Mouse (Mus musculus) olfactory bulb, adult 2 months (tissue): Measurements from ENCODE around the gene Gabbr1. TPM values are rescaled to one million over a fixed set of nuclear protein-coding genes. Genes with fewer than 3 reads are reported as not detected.

ENCODE experiments used
- H3K27ac ChIP-seq: fragments of 200-500 bp; 2 replicates; pipeline ENCODE4 v1.5.1; 2012; ENCODE audit warnings: low read depth, low read length; ENCODE audit not compliant: insufficient read depth
- H3K4me1 ChIP-seq: fragments of 200-500 bp; 2 replicates; pipeline ENCODE4 v1.6.1; 2012; ENCODE audit warnings: low read length; ENCODE audit not compliant: control insufficient read depth, insufficient read depth
- H3K4me3 ChIP-seq: fragments of 200-500 bp; 2 replicates; pipeline ENCODE4 v1.5.1; 2012; ENCODE audit warnings: mild to moderate bottlenecking, low read depth, low read length, moderate library complexity; ENCODE audit not compliant: insufficient read depth
- CTCF ChIP-seq: fragments of 200-500 bp; IDR thresholded peaks from 2 replicates; pipeline ENCODE4 v1.5.1; 2012; ENCODE audit warnings: low read depth, mild to moderate bottlenecking, low read length, moderate library complexity; ENCODE audit not compliant: insufficient read depth
- POLR2A ChIP-seq: fragments of 200-500 bp; IDR thresholded peaks from 2 replicates; pipeline ENCODE4 v1.6.1; 2012; ENCODE audit warnings: mild to moderate bottlenecking, low read depth, low read length, moderate library complexity; ENCODE audit not compliant: insufficient read depth
- WGBS: fragments of 180-500 bp; shearing (Covaris S2); methylation state at CpG from one replicate; pipeline ENCODE4 v1.1.7; 2018; 5-methylcytosine and 5-hydroxymethylcytosine counted together
- polyA plus RNA-seq: library from polyadenylated mRNA; stranded (reverse); fragments of >200 nt; gene quantifications from 2 replicates; pipeline ENCODE4 v1.2.4, GENCODE M21; 2012; ENCODE audit warnings: low replicate concordance; ENCODE audit not compliant: missing spikeins, insufficient read depth, insufficient read length

The Gabbr1 gene
- polyA plus RNA-seq, 1 experiment: 221 TPM

DNA sequence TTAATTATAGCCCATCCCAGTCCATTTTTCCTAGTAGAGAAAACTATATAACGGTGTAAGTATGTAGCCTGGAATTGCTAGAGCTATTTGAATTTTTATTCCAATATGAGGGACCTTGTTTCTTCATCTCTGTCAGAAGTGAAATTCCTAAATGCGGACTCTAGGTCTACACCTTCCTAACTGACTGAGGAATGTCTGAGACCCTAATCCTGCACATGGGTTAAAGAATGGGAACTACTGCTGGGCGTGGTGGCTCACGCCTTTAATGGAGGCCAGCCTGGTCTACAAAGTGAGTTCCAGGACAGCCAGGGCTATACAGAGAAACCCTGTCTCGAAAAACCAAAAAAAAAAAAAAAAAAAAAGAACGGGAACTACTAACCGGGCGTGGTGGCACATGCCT lies 16.6 kb upstream of the Gabbr1 start:
- Histone ChIP-seq H3K27ac (peak overlapping the region; percentile 100), H3K4me1 (peaks cover 5% of the 10 kb centered on the region; the same call in 1 of the 2 replicates), H3K4me3 (no peak overlapping the region)
- no peak for TF ChIP-seq CTCF
- no peak for TF ChIP-seq POLR2A
- 63% methylated on average over 8 of the region's 8 CpGs for WGBS

DNA sequence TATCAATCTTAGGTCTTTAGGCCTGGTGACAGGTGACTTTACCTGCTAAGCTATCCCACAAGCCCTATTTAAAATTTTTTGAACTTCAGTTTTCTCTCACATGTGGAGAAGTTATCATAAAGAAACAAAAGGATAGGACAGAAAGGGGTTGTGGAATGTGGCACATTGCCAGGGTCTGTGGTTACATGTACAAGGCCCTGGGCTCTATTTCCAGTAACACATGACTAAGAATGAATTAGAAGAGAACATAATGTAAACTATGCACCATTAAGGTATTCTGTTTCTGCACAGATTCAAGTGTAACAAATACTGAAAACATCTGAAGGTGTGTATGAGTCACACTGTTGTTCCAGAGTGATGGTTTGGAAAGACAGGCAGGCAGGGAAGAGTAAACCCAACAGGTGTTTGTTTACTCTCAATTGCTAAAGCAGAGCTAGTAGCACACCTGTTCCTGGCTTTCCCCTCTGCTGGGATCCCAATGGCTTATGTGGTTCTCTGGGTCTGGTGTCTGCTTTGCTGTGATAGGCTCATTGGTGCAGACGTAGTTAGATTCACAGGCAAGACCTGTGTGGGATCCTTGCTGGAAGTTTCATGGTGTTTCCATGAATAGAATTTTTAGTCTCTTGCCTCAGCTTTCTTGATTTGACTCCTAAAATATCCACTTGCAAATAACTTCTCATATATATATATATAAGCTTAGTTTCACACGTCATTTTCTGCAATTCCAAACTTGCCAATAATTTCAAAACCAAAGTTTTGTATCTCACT lies 6.5 kb upstream of the Gabbr1 start:
- H3K4me3 ChIP-seq: no peak overlapping the region
- no peak overlapping the region for H3K27ac ChIP-seq
- WGBS: 72% methylated on average over 2 of the region's 2 CpGs
- TF ChIP-seq POLR2A (no peak), CTCF (no peak)
- no peaks in the 10 kb centered on the region for H3K4me1 ChIP-seq

- peak overlapping the region; percentile 74 for H3K27ac ChIP-seq
- peak overlapping the region; percentile 95 for H3K4me3 ChIP-seq
- TF ChIP-seq POLR2A: no peak
- TF ChIP-seq CTCF: no peak
- WGBS: 34% methylated on average over 7 of the region's 7 CpGs
- peaks cover 18% of the 10 kb centered on the region for H3K4me1 ChIP-seq
Measured at GRCm38 (mm10) chr17:37044651-37045244, 1.0 kb upstream of the Gabbr1 start.

DNA sequence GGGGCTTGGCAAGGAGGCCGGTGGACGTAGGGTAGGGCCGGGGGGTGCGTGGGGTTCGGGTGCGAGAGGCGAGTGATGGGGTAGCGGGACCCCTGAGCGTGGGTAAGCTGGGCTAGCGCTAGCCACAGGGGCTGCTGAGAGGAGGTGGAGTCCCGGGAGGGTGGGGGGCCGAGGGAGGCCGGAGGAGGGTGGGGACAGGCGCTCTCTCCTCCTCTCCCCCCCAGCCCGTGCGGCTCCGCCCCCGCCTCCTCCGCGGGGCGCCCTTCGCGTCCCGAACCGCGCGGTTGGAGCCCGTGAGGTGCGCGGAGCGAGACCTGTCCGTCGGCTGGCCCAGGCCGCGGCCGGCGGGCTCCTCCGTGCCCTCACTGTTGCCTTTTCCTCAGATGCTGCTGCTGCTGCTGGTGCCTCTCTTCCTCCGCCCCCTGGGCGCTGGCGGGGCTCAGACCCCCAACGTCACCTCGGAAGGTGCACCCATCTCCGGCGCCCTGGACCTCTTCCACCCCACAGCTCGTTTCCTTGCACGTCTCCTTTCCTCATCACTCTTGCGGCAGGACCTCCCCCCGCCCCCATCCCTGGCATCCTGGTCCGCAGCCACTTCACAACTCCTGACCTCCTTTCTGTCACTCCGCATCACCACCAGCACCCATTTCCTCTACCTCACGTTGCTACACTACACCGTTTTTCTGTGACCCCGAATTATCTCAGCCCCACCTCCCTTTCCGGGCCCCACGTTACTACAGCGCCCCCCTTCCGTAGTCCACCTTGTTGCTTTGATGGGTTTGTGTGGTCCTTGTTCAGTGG lies 746 bp downstream of the Gabbr1 start:
- peaks cover 20% of the 10 kb centered on the region for H3K4me1 ChIP-seq
- WGBS: 2% methylated on average over 55 of the region's 58 CpGs
- H3K27ac ChIP-seq: peak overlapping the region; percentile 67
- TF ChIP-seq CTCF (0 out of 2 replicates have a peak, but pooled peaks have one; percentile 11), POLR2A (0 out of 2 replicates have a peak, but pooled peaks have one; percentile 6)
- peak overlapping the region; percentile 95 for H3K4me3 ChIP-seq

DNA sequence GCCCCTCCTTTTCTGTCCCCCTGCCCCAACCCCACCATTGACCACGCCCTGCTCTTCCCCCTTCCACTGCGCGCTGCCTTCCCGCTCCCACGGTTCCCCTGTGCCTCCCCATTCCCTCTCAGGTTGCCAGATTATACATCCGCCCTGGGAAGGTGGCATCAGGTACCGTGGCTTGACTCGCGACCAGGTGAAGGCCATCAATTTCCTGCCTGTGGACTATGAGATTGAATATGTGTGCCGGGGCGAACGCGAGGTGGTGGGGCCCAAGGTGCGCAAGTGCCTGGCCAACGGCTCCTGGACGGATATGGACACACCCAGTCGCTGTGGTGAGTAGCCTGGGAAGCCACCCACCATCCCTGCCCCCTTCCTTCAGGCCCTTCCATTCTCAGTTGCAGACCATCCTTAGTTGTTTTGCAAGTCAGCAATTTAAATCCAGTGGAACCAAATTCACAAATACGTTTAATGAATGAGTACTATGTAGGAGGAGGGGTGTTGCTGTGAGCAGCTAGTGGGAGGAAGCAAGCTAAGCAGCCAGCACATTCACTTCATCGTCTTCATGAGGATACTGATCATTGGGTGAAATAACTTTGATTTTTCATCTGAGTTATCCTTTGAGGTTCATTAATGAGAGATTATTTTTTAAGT lies 1.7 kb downstream of the Gabbr1 start:
- H3K27ac ChIP-seq: no peak overlapping the region
- peak overlapping the region; percentile 95 for H3K4me3 ChIP-seq
- 31% methylated on average over 19 of the region's 19 CpGs for WGBS
- peaks cover 20% of the 10 kb centered on the region for H3K4me1 ChIP-seq
- TF ChIP-seq POLR2A: no peak
- no peak for TF ChIP-seq CTCF

GRCm38 (mm10) chr17:37047981-37048380 lies 2.2 kb downstream of the Gabbr1 start:
- TF ChIP-seq CTCF (no peak), POLR2A (no peak)
- Histone ChIP-seq H3K27ac (no peak overlapping the region), H3K4me3 (peak overlapping the region; percentile 17; the same call in 1 of the 2 replicates), H3K4me1 (peaks cover 21% of the 10 kb centered on the region)
- 22% methylated on average over 3 of the region's 3 CpGs for WGBS

GRCm38 (mm10) chr17:37048383-37048782 lies 2.6 kb downstream of the Gabbr1 start:
- Histone ChIP-seq H3K27ac (no peak overlapping the region), H3K4me1 (peaks cover 24% of the 10 kb centered on the region)
- 58% methylated on average over 7 of the region's 7 CpGs for WGBS

GRCm38 (mm10) chr17:37049570-37050310 lies 4.0 kb downstream of the Gabbr1 start:
- 3% methylated on average over 39 of the region's 39 CpGs for WGBS
- Histone ChIP-seq H3K4me3 (peak overlapping the region; percentile 71), H3K4me1 (peaks cover 34% of the 10 kb centered on the region), H3K27ac (peak overlapping the region; percentile 95)
- no peak for TF ChIP-seq POLR2A
- TF ChIP-seq CTCF: peak; percentile 64

More at GRCm38 (mm10) chr17:37048383-37048782, 2.6 kb downstream of the Gabbr1 start:
- H3K4me3 ChIP-seq: peak overlapping the region; percentile 17; the same call in 1 of the 2 replicates
- TF ChIP-seq CTCF (no peak), POLR2A (no peak)
